Mouse (Mus musculus): ENCODE results near the gene Hyal1.

Gene Hyal1

GRCm38 (mm10) chr9:107576357-107577107, at the start of gene Hyal1:
Gene Hyal1 (plus strand): TSS chr9:107576927.
- in situ Hi-C loops (cut with MboI, MseI): no loop called here

- in situ Hi-C loops (cut with MboI, MseI): loop anchor here (10.0 kb wide), 1 partner anchor 249 kb away; the partner anchor contains the start of gene Mapkapk3
Observed at GRCm38 (mm10) chr9:107533791-107534407, 42.8 kb upstream of the Hyal1 start, which contains the start of gene Tmem115. Gene Tmem115 (plus strand): TSS chr9:107533945.

- in situ Hi-C loops (cut with MboI, MseI): loop anchor here (5.0 to 10.0 kb wide), 2 partner anchors 250 to 1172 kb away; partner anchors contain the start of gene Mapkapk3
Observed at GRCm38 (mm10) chr9:107534408-107535202, 42.1 kb upstream of the Hyal1 start.

GRCm38 (mm10) chr9:107538231-107538630, 38.5 kb upstream of the Hyal1 start:
- in situ Hi-C loops (cut with MboI, MseI): loop anchor here (5.0 to 10.0 kb wide), 2 partner anchors 253 to 1176 kb away; partner anchors contain the start of gene Mapkapk3

- in situ Hi-C loops (cut with MboI, MseI): loop anchor here (5.0 to 10.0 kb wide), 2 partner anchors 254 to 1176 kb away; partner anchors contain the start of gene Mapkapk3
Observed at GRCm38 (mm10) chr9:107538711-107539110, 38.0 kb upstream of the Hyal1 start.

- in situ Hi-C loops (cut with MboI, MseI): loop anchor here (5.0 to 10.0 kb wide), 2 partner anchors 255 to 1178 kb away; partner anchors contain the start of gene Mapkapk3
Observed at GRCm38 (mm10) chr9:107539940-107540339, 36.8 kb upstream of the Hyal1 start.

GRCm38 (mm10) chr9:107540420-107540819, 36.3 kb upstream of the Hyal1 start:
- in situ Hi-C loops (cut with MboI, MseI): no loop called here

- in situ Hi-C loops (cut with MboI, MseI): no loop called here
Observed at GRCm38 (mm10) chr9:107541005-107541404, 35.7 kb upstream of the Hyal1 start.

- in situ Hi-C loops (cut with MboI, MseI): no loop called here
Observed at GRCm38 (mm10) chr9:107541474-107542351, 35.0 kb upstream of the Hyal1 start, which contains the start of the genes Cyb561d2 and Nprl2. Gene Cyb561d2 (minus strand): TSS chr9:107542193. Gene Nprl2 (plus strand): TSS chr9:107542226.

- in situ Hi-C loops (cut with MboI, MseI): no loop called here
Observed at GRCm38 (mm10) chr9:107542352-107542686, 34.4 kb upstream of the Hyal1 start.

GRCm38 (mm10) chr9:107542721-107543120, 34.0 kb upstream of the Hyal1 start:
- in situ Hi-C loops (cut with MboI, MseI): no loop called here

- in situ Hi-C loops (cut with MboI, MseI): no loop called here
Observed at GRCm38 (mm10) chr9:107543299-107543698, 33.4 kb upstream of the Hyal1 start.

GRCm38 (mm10) chr9:107544196-107544700, 32.5 kb upstream of the Hyal1 start:
- in situ Hi-C loops (cut with MboI, MseI): no loop called here

GRCm38 (mm10) chr9:107544729-107545128, 32.0 kb upstream of the Hyal1 start:
- in situ Hi-C loops (cut with MboI, MseI): no loop called here

GRCm38 (mm10) chr9:107545199-107545598, 31.5 kb upstream of the Hyal1 start:
- in situ Hi-C loops (cut with MboI, MseI): no loop called here

- in situ Hi-C loops (cut with MboI, MseI): no loop called here
Observed at GRCm38 (mm10) chr9:107545602-107546001, 31.1 kb upstream of the Hyal1 start.

GRCm38 (mm10) chr9:107547026-107547425, 29.7 kb upstream of the Hyal1 start, which contains the start of gene Zmynd10:
Gene Zmynd10 (plus strand): TSS chr9:107547298.
- in situ Hi-C loops (cut with MboI, MseI): no loop called here

- in situ Hi-C loops (cut with MboI, MseI): no loop called here
Observed at GRCm38 (mm10) chr9:107547957-107548356, 28.8 kb upstream of the Hyal1 start.

GRCm38 (mm10) chr9:107548820-107549219, 27.9 kb upstream of the Hyal1 start:
- in situ Hi-C loops (cut with MboI, MseI): no loop called here

All from T-helper 1 cell (primary cell).